Mouse (Mus musculus): ENCODE measurements around the gene Cacna2d3. TPM values are rescaled to one million over a fixed set of nuclear protein-coding genes. Genes with fewer than 3 reads are reported as not detected.

Gene Cacna2d3
- 0.02 TPM in 1 of 2 replicates, not detected in the other for polyA plus RNA-seq (2012)

DNA sequence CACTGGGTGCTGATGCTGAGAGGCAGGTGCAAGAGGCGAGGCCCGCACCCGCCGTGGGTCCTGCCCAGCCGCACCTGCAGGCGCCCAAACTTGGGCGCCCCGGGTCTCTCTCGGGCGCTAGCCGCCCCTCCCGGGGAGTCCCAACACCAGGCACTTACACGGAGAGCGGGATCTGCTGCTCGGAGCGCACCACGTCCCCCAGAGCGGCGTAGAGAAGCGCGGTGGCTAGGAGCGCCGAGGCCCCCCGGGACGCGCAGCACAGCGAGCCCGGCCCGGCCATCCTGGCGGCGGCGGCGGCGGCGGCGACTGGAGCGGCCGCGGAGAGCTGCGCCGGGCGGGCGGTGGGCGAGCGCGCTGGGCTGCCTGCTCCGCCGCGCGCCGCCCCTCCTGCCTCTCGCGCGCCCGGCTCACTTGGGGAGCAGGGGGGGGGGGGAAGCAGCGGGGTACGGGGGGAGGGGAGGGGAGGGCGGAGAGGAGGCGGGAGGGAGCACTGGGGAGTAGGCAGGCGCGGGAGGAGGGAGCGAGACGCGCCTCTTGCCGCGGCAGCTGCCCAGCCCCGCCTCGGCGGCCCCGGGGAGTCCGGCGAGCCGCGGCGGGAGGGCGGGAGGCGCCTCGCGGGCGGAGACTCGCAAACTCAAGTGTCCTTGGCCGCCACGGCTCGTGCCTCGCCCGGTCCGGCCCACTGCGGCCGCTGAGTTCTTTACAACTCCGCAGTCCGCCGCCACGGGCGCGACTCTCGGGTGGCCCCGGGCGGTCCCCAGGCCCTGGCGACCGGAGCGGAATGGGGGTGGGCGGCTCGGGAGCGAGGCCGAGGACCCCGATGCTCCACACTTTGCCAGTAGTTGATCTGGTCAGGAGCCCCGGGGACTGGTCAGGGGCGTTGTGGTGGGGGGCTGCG is at the start of gene Cacna2d3:
TSS of gene Cacna2d3 (minus strand) at position 377 of the 898 bp plus-strand sequence.

DNA sequence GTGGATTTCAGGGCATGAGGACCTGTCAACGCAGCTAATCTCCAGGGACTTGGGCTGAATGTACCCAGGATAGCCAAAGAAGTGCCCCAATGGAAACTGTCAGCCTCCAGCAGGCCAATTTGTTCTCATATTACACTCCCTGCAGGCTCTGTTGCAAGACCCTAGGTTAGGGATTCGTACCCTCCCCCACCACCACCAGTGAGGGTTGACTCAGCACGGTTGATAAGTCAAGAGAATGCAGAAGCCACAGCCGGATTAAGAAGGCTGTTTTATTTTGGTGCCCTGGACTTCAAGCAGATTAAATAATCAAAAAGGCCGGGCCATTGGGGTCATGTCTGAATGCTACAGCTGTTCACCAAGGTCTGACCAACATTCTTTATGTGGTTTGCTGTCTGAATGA is 703.8 kb downstream of the Cacna2d3 start, which contains the start of gene Lrtm1:
TSS of gene Lrtm1 (plus strand) at position 326 of the 400 bp plus-strand sequence.

Other genes with a start within 250 kb of the Cacna2d3 start
- gene Selenok, start 246.4 kb upstream of the Cacna2d3 start, polyA plus RNA-seq (2012), result 11.8 and 14.4 TPM in 2 replicates